Mouse (Mus musculus) forebrain, postnatal 0 days (tissue): ENCODE data around the gene Rbm8a2. TPM values are rescaled to one million over a fixed set of nuclear protein-coding genes. Genes with fewer than 3 reads are reported as not detected.
A peak's percentile ranks its signal among the peaks of the same experiment; 100 is the strongest.

ENCODE experiments used
- ATAC-seq: fragments of 200-750 bp; cut with Nextera tagmentation; 2 replicates; pipeline ENCODE4 v1.8.0; 2017; ENCODE audit warnings: mild to moderate bottlenecking, moderate library complexity
- DNase-seq: peaks from one replicate; pipeline ENCODE4 v3.0.0-alpha.2; 2015
- H3K27ac ChIP-seq: fragments of 300-500 bp; sonication (generic); 2 replicates; pipeline ENCODE4 v1.5.1; 2014; ENCODE audit warnings: low read depth, mild to moderate bottlenecking, antibody characterized with exemption, low read length, moderate library complexity, mixed read lengths
- H3K27me3 ChIP-seq: fragments of 300-500 bp; sonication (generic); 2 replicates; pipeline ENCODE4 v1.6.1; 2014; ENCODE audit warnings: mild to moderate bottlenecking, low read length, mixed read lengths; ENCODE audit not compliant: insufficient read depth
- H3K36me3 ChIP-seq: fragments of 300-500 bp; sonication (generic); 2 replicates; pipeline ENCODE4 v1.6.1; 2014; ENCODE audit warnings: mild to moderate bottlenecking, moderate library complexity; ENCODE audit not compliant: insufficient read depth
- H3K4me1 ChIP-seq: fragments of 300-500 bp; sonication (generic); 2 replicates; pipeline ENCODE4 v1.6.1; 2014; ENCODE audit warnings: antibody characterized with exemption; ENCODE audit not compliant: insufficient read depth
- H3K4me2 ChIP-seq: fragments of 300-500 bp; sonication (generic); 2 replicates; pipeline ENCODE4 v1.6.1; 2014; ENCODE audit warnings: low read depth, mild to moderate bottlenecking, moderate library complexity
- H3K4me3 ChIP-seq: fragments of 300-500 bp; sonication (generic); 2 replicates; pipeline ENCODE4 v1.5.1; 2014; ENCODE audit warnings: low read depth, low read length, mixed read lengths
- H3K9ac ChIP-seq: fragments of 300-500 bp; sonication (generic); 2 replicates; pipeline ENCODE4 v1.6.1; 2014; ENCODE audit warnings: mild to moderate bottlenecking
- H3K9me3 ChIP-seq: fragments of 300-500 bp; sonication (generic); 2 replicates; pipeline ENCODE4 v1.6.1; 2016; ENCODE audit warnings: low read length
- CTCF ChIP-seq: sonication (generic); IDR thresholded peaks from 2 replicates; pipeline ENCODE4 v1.5.1; 2016; ENCODE audit warnings: antibody characterized with exemption, control low read depth, low read depth
- WGBS: fragments of 180-500 bp; shearing (Covaris S2); extraction: QIAGEN DNeasy Blood & Tissue Kit; methylation state at CpG from one replicate; pipeline ENCODE4 v1.1.7; 2014; 5-methylcytosine and 5-hydroxymethylcytosine counted together
- polyA plus RNA-seq: library from polyadenylated mRNA; unstranded; fragments of >200 nt; fragmentation: Nextera tagmentation; extraction: Ambion mirVana; gene quantifications from 2 replicates; pipeline ENCODE4 v1.2.1, GENCODE M21; 2015
- total RNA-seq: library from RNA; depleted of rRNA; stranded (reverse); fragments of >200 nt; gene quantifications from 2 replicates; pipeline ENCODE4 v1.2.3, GENCODE M21; 2014

Rbm8a2 gene
- total and polyA plus RNA-seq, 2 experiments from 2014 or later, result 0.33 to 0.34 TPM

DNA sequence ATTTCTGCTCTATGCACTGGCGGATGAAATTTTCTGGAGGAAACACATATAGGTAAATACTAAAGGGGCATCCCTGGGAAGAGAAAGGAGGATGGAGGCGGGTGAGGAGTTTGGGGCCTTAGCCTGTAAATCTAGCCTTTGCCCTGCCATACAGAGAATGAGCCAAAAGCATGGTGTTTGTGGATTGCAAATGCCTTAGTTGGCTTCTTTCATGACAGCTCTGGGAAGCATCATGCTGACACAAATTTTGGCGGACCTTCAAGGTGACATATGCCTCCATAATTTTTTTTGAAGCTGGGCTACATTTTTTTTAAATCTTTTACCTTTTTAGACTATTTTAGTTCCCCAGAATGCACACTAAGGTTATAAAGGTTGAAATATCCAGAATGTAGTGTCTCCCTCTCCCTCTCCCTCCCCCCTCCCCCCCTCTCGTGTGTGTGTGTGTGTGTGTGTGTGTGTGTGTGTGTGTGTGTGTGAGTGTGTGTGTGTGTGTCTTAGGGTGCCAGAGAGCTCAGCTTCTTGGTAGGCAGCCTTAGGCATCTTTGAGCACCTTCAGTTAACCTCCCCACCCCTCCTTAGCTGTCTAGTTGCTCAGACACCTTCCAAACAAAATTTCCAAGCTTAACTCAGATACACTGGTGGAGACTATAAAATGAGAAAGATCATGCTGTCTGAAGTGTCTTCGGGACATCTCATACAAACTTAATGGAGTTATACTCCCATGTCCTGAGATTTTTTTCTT is 11.7 kb downstream of the Rbm8a2 start:
- no peaks in the 10 kb centered on the region for H3K36me3 ChIP-seq
- 76% methylated on average over 5 of the region's 5 CpGs for WGBS
- H3K9me3 ChIP-seq, result no peaks in the 10 kb centered on the region
- H3K4me1 ChIP-seq, result no peaks in the 10 kb centered on the region; the same call in 1 of the 2 replicates
- H3K27me3 ChIP-seq, result no peaks in the 10 kb centered on the region
- DNase-seq, result peak; percentile 56
- peak; percentile 34; the same call in 1 of the 2 replicates for ATAC-seq
- no peak for TF ChIP-seq CTCF
- H3K9ac ChIP-seq, result no peak overlapping the region
- no peak overlapping the region for H3K27ac ChIP-seq
- no peak overlapping the region for H3K4me2 ChIP-seq
- H3K4me3 ChIP-seq, result no peak overlapping the region

DNA sequence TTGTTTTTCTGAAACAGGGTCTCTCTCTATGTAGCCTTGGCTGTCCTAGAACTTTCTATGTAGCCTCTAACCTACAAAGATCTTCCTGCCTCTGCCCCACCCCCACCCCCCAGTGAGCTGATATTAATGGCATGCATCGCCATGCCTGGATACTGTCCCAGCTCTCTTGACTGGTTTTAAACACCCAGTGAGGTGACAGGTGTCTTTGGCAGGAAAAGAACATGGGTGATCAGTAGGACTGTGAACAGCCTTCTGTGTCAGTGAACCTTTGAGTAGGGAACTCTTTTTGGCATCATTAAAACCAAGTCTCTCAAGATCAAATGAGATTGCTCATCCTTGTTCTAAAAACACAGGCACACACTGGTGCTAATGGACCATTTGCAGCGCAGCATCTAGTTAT is 17.1 kb downstream of the Rbm8a2 start:
- Histone ChIP-seq H3K27ac (no peak overlapping the region), H3K4me1 (no peaks in the 10 kb centered on the region), H3K36me3 (no peaks in the 10 kb centered on the region), H3K4me2 (no peak overlapping the region), H3K9me3 (no peaks in the 10 kb centered on the region), H3K9ac (no peak overlapping the region), H3K27me3 (no peaks in the 10 kb centered on the region), H3K4me3 (no peak overlapping the region)
- 86% methylated on average over 2 of the region's 2 CpGs for WGBS
- no peak for TF ChIP-seq CTCF
- ATAC-seq (no peak), DNase-seq (no peak)

DNA sequence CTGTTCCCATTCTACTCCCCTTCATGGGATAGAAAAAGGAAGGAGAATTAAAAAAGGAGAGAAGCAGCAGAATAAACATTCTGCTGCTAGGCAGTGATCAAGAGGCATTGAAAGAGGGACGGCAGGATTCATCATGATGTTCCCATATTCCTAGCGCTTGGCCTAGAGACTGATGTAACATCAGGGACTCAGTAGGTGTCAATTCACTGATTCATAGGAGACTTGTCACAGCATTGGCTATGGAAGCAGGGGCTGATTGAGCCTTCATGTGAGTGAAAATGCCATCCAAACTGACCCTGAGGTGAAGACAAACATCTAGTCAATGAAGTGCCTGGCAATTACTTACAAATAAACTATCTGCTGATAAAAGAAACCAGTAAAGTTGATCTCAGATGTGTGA is 28.1 kb downstream of the Rbm8a2 start:
- no peaks in the 10 kb centered on the region for H3K9me3 ChIP-seq
- no peaks in the 10 kb centered on the region for H3K36me3 ChIP-seq
- H3K27me3 ChIP-seq, result no peaks in the 10 kb centered on the region
- no peak overlapping the region for H3K27ac ChIP-seq
- ATAC-seq (no peak), DNase-seq (no peak)
- H3K4me3 ChIP-seq, result no peak overlapping the region
- no peak overlapping the region for H3K4me2 ChIP-seq
- WGBS, result 89% methylated on average over 2 of the region's 2 CpGs
- no peak for TF ChIP-seq CTCF
- no peak overlapping the region for H3K9ac ChIP-seq
- no peaks in the 10 kb centered on the region for H3K4me1 ChIP-seq

DNA sequence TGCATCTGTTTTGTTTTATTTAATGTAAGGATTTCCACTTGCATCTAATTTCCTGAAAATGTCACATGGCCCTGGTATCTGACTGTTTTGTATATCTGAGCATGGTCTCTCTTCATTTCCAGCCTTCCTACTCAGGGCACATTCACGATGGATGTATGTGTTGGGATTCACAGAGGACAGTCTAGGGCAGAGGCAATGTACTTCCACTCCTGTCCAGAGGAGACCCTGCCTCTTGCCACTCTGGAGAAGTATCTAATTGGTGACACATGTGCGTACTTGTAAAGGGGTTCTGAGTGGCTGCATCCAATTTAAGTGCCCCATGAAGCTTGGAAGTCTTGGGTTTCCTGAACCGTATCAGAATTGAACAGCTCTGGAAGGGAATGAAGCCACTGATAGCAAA is 28.5 kb downstream of the Rbm8a2 start:
- no peak for TF ChIP-seq CTCF
- 85% methylated on average over 3 of the region's 3 CpGs for WGBS
- no peaks in the 10 kb centered on the region for H3K9me3 ChIP-seq
- no peak overlapping the region for H3K27ac ChIP-seq
- no peak overlapping the region for H3K9ac ChIP-seq
- no peaks in the 10 kb centered on the region for H3K36me3 ChIP-seq
- no peak overlapping the region for H3K4me3 ChIP-seq
- ATAC-seq, result no peak
- H3K4me2 ChIP-seq, result no peak overlapping the region
- H3K27me3 ChIP-seq, result no peaks in the 10 kb centered on the region
- H3K4me1 ChIP-seq, result no peaks in the 10 kb centered on the region
- DNase-seq, result no peak

GRCm38 (mm10) chr1:175946718-175947315 is 32.1 kb downstream of the Rbm8a2 start:
- ATAC-seq (no peak), DNase-seq (no peak)
- no peak for TF ChIP-seq CTCF

GRCm38 (mm10) chr1:175943168-175943567 is 35.7 kb downstream of the Rbm8a2 start:
- H3K27ac ChIP-seq, result no peak overlapping the region
- no peak overlapping the region for H3K9ac ChIP-seq
- no peaks in the 10 kb centered on the region for H3K27me3 ChIP-seq
- DNase-seq, result no peak
- no peak overlapping the region for H3K4me2 ChIP-seq
- ATAC-seq, result no peak
- no peak for TF ChIP-seq CTCF
- WGBS, result 94% methylated on average over 7 of the region's 7 CpGs
- H3K4me1 ChIP-seq, result no peaks in the 10 kb centered on the region
- H3K4me3 ChIP-seq, result no peak overlapping the region
- no peaks in the 10 kb centered on the region for H3K36me3 ChIP-seq
- H3K9me3 ChIP-seq, result no peaks in the 10 kb centered on the region

More at GRCm38 (mm10) chr1:175946718-175947315, 32.1 kb downstream of the Rbm8a2 start:
- WGBS, result 74% methylated on average over 4 of the region's 4 CpGs
- no peaks in the 10 kb centered on the region for H3K36me3 ChIP-seq
- H3K4me2 ChIP-seq, result no peak overlapping the region
- H3K9ac ChIP-seq, result no peak overlapping the region
- no peak overlapping the region for H3K27ac ChIP-seq
- no peak overlapping the region for H3K4me3 ChIP-seq
- no peaks in the 10 kb centered on the region for H3K9me3 ChIP-seq
- H3K27me3 ChIP-seq, result no peaks in the 10 kb centered on the region
- no peaks in the 10 kb centered on the region for H3K4me1 ChIP-seq

- WGBS, result 77% methylated on average over 3 of the region's 3 CpGs
- no peak overlapping the region for H3K27ac ChIP-seq
- H3K27me3 ChIP-seq, result no peaks in the 10 kb centered on the region
- no peak for TF ChIP-seq CTCF
- no peak overlapping the region for H3K4me2 ChIP-seq
- no peaks in the 10 kb centered on the region for H3K4me1 ChIP-seq
- no peaks in the 10 kb centered on the region for H3K9me3 ChIP-seq
- H3K36me3 ChIP-seq, result no peaks in the 10 kb centered on the region
- H3K4me3 ChIP-seq, result no peak overlapping the region
- no peak overlapping the region for H3K9ac ChIP-seq
- DNase-seq (no peak), ATAC-seq (no peak)
These were observed 40.2 kb downstream of the Rbm8a2 start for GRCm38 (mm10) chr1:175938731-175939130.
